Mouse (Mus musculus) neural tube, embryonic 15.5 days (tissue): Measurements from ENCODE around the gene Cutal. TPM values are rescaled to one million over a fixed set of nuclear protein-coding genes. Genes with fewer than 3 reads are reported as not detected.

Experiments
- ATAC-seq: fragments of 200-750 bp; cut with Nextera tagmentation; 2 replicates; pipeline ENCODE4 v1.8.0; 2017; ENCODE audit warnings: mild to moderate bottlenecking, moderate TSS enrichment, moderate library complexity; ENCODE audit not compliant: low FRiP score
- H3K27ac ChIP-seq: fragments of 300-500 bp; sonication (generic); replicated peaks from 2 replicates; pipeline ENCODE4 v1.5.1; 2015; ENCODE audit warnings: mild to moderate bottlenecking, inconsistent platforms
- H3K27me3 ChIP-seq: fragments of 300-500 bp; sonication (generic); replicated peaks from 2 replicates; pipeline ENCODE4 v1.6.1; 2015; ENCODE audit warnings: inconsistent platforms
- H3K36me3 ChIP-seq: fragments of 300-500 bp; sonication (generic); 2 replicates; pipeline ENCODE4 v1.6.1; 2015; ENCODE audit warnings: inconsistent platforms
- H3K4me1 ChIP-seq: fragments of 300-500 bp; sonication (generic); 2 replicates; pipeline ENCODE4 v1.6.1; 2015; ENCODE audit warnings: inconsistent platforms
- H3K4me2 ChIP-seq: fragments of 300-500 bp; sonication (generic); 2 replicates; pipeline ENCODE4 v1.6.1; 2015; ENCODE audit warnings: inconsistent platforms, mild to moderate bottlenecking, moderate library complexity
- H3K4me3 ChIP-seq: fragments of 300-500 bp; sonication (generic); replicated peaks from 2 replicates; pipeline ENCODE4 v1.5.1; 2015; ENCODE audit warnings: mild to moderate bottlenecking, inconsistent platforms
- H3K9ac ChIP-seq: fragments of 300-500 bp; sonication (generic); replicated peaks from 2 replicates; pipeline ENCODE4 v1.6.1; 2015; ENCODE audit warnings: mild to moderate bottlenecking, inconsistent platforms
- H3K9me3 ChIP-seq: fragments of 300-500 bp; sonication (generic); replicated peaks from 2 replicates; pipeline ENCODE4 v1.6.1; 2016; ENCODE audit warnings: inconsistent platforms
- WGBS: fragments of 180-500 bp; shearing (Covaris S2); methylation state at CpG from one replicate; pipeline ENCODE4 v1.1.7; 2015; ENCODE audit warnings: mixed read lengths; 5-methylcytosine and 5-hydroxymethylcytosine counted together
- polyA plus RNA-seq: library from polyadenylated mRNA; unstranded; fragments of >200 nt; fragmentation: Nextera tagmentation; extraction: Ambion mirVana; gene quantifications from 2 replicates; pipeline ENCODE4 v1.2.1, GENCODE M21; 2015

The Cutal gene
- polyA plus RNA-seq, 1 experiment from 2014 or later: 0.32 TPM

GRCm38 (mm10) chr2:34927320-34927719 is 53.1 kb downstream of the Cutal start:
- Histone ChIP-seq H3K9me3 (no peaks in the 10 kb centered on the region), H3K4me1 (no peaks in the 10 kb centered on the region), H3K27me3 (no peaks in the 10 kb centered on the region; the same call in 1 of the 2 replicates), H3K4me3 (no peak overlapping the region), H3K9ac (no peak overlapping the region), H3K36me3 (no peaks in the 10 kb centered on the region), H3K27ac (no peak overlapping the region), H3K4me2 (no peak overlapping the region)
- no peak for ATAC-seq
- 84% methylated on average over 5 of the region's 5 CpGs for WGBS

GRCm38 (mm10) chr2:34937460-34937859 is 63.3 kb downstream of the Cutal start:
- no peak overlapping the region for H3K4me3 ChIP-seq
- no peaks in the 10 kb centered on the region; the same call in 1 of the 2 replicates for H3K27me3 ChIP-seq
- no peak overlapping the region for H3K4me2 ChIP-seq
- no peak overlapping the region for H3K9ac ChIP-seq
- WGBS: 24% methylated on average over 5 of the region's 5 CpGs
- no peak overlapping the region for H3K27ac ChIP-seq
- no peak for ATAC-seq
- H3K36me3 ChIP-seq: no peaks in the 10 kb centered on the region
- H3K4me1 ChIP-seq: peaks cover 13% of the 10 kb centered on the region
- no peaks in the 10 kb centered on the region for H3K9me3 ChIP-seq

GRCm38 (mm10) chr2:34938269-34939208 is 64.3 kb downstream of the Cutal start:
- H3K4me3 ChIP-seq: no peak overlapping the region
- no peak overlapping the region for H3K27ac ChIP-seq
- peaks cover 13% of the 10 kb centered on the region for H3K4me1 ChIP-seq
- no peaks in the 10 kb centered on the region for H3K36me3 ChIP-seq
- H3K9me3 ChIP-seq: no peaks in the 10 kb centered on the region
- H3K4me2 ChIP-seq: no peak overlapping the region
- H3K9ac ChIP-seq: no peak overlapping the region
- WGBS: 73% methylated on average over 8 of the region's 8 CpGs
- H3K27me3 ChIP-seq: no peaks in the 10 kb centered on the region; the same call in 1 of the 2 replicates
- ATAC-seq: no peak

GRCm38 (mm10) chr2:34940246-34940645 is 66.0 kb downstream of the Cutal start:
- Histone ChIP-seq H3K4me3 (no peak overlapping the region), H3K4me2 (no peak overlapping the region), H3K27me3 (no peaks in the 10 kb centered on the region; the same call in 1 of the 2 replicates), H3K9ac (no peak overlapping the region), H3K9me3 (no peaks in the 10 kb centered on the region), H3K36me3 (no peaks in the 10 kb centered on the region), H3K27ac (no peak overlapping the region), H3K4me1 (peaks cover 13% of the 10 kb centered on the region)
- WGBS: 85% methylated on average over 5 of the region's 5 CpGs
- ATAC-seq: no peak

DNA sequence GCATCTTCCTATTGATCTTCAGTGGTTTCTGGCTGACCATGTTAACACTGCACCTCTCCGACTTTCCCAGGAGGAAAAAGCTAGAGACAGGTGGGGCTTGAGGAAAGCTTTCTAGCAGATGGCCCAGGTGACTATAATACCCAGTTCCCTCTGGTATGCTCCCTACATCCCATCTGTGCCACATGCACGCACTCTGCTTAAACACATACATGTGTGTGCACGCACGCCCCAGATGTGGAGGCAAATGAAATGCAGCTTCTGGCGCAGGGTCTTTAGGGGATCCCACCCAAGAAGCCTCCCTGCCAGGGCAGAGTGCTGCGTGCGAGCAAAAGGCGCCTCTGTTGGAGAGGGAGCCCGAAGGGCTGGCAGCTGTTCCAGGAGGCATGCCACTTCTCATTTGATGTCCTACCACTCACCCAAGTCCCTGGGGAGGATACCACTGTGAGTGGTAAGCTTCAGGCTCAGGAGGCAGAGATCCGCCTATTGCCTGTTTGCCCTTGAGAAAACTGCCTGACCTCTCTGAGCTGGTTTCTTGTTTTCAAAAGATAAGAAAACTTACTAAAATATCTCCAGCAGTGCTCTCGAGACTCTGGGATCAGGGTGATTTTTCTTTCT is 67.0 kb downstream of the Cutal start:
- Histone ChIP-seq H3K9ac (no peak overlapping the region), H3K4me2 (no peak overlapping the region), H3K9me3 (no peaks in the 10 kb centered on the region), H3K27ac (no peak overlapping the region), H3K4me3 (no peak overlapping the region), H3K27me3 (no peaks in the 10 kb centered on the region; the same call in 1 of the 2 replicates), H3K4me1 (peaks cover 13% of the 10 kb centered on the region), H3K36me3 (no peaks in the 10 kb centered on the region)
- no peak for ATAC-seq
- WGBS: 72% methylated on average over 11 of the region's 11 CpGs

Other genes with a start within 250 kb of the Cutal start
- gene Gapvd1, start 119.2 kb upstream of the Cutal start, polyA plus RNA-seq: 102 and 105 TPM in 2 replicates
- 475 and 549 TPM in 2 replicates for gene Hspa5, start 102.4 kb upstream of the Cutal start, polyA plus RNA-seq
- 23.2 and 31.7 TPM in 2 replicates for gene Rabepk, start 74.5 kb upstream of the Cutal start, polyA plus RNA-seq
- gene Fbxw2, start 48.1 kb upstream of the Cutal start, polyA plus RNA-seq: 101 and 102 TPM in 2 replicates
- not detected in 2 replicates for gene Gm34653, start 41.4 kb upstream of the Cutal start, polyA plus RNA-seq
- gene Psmd5, start 572 bp downstream of the Cutal start, polyA plus RNA-seq: 88.9 and 97.3 TPM in 2 replicates
- gene Phf19, start 39.6 kb downstream of the Cutal start, polyA plus RNA-seq: 2.2 and 3.5 TPM in 2 replicates
- gene Traf1, start 87.4 kb downstream of the Cutal start, polyA plus RNA-seq: 3.9 and 5.4 TPM in 2 replicates
- 0.61 and 0.68 TPM in 2 replicates for gene Hc, start 187.0 kb downstream of the Cutal start, polyA plus RNA-seq
- 0.26 and 0.82 TPM in 2 replicates for gene AI182371, start 227.1 kb downstream of the Cutal start, polyA plus RNA-seq
- gene Cntrl, start 235.1 kb downstream of the Cutal start, polyA plus RNA-seq: 8.4 and 13.7 TPM in 2 replicates